Mouse (Mus musculus) macrophage (primary cell): ENCODE results near the gene Nrbp1. TPM values are rescaled to one million over a fixed set of nuclear protein-coding genes. Genes with fewer than 3 reads are reported as not detected.
A peak's percentile ranks its signal among the peaks of the same experiment; 100 is the strongest.
"Not testable (repeated sequence)": the region's sequence is repeated elsewhere in the genome, so short reads cannot be mapped to it uniquely, and the experiment has no call there.

Experiments used
- H3K27ac ChIP-seq: fragments of 350-480 bp; formaldehyde crosslinking; 2 replicates; pipeline ENCODE4 v1.9.0; 2021
- H3K36me3 ChIP-seq: fragments of 350-480 bp; formaldehyde crosslinking; 2 replicates; pipeline ENCODE4 v1.9.0; 2021; ENCODE audit errors: inconsistent target
- H3K4me3 ChIP-seq: fragments of 350-480 bp; formaldehyde crosslinking; 2 replicates; pipeline ENCODE4 v1.9.0; 2021; ENCODE audit errors: inconsistent target
- H3K79me2 ChIP-seq: fragments of 350-480 bp; formaldehyde crosslinking; 2 replicates; pipeline ENCODE4 v1.9.0; 2021; ENCODE audit errors: inconsistent target
- WGBS: methylation state at CpG from one replicate; pipeline ENCODE4 v1.1.7; 2026; ENCODE audit warnings: inconsistent platforms; ENCODE audit not compliant: missing documents; 5-methylcytosine and 5-hydroxymethylcytosine counted together
- polyA plus RNA-seq: library from polyadenylated mRNA; stranded (reverse); fragments of 250-400 nt; gene quantifications from 3 replicates; pipeline ENCODE4 v1.2.4, GENCODE M21; 2018; ENCODE audit warnings: inconsistent platforms

Nrbp1 gene
- polyA plus RNA-seq, 1 experiment from 2014 or later, result 96.8 TPM

- WGBS, result 92% methylated on average over 27 of the region's 27 CpGs
- Histone ChIP-seq H3K79me2 (peaks cover 57% of the 10 kb centered on the region), H3K4me3 (no peak overlapping the region), H3K27ac (0 out of 2 replicates have a peak overlapping the region, but pooled peaks have one; percentile 90), H3K36me3 (peaks cover 49% of the 10 kb centered on the region)
Observed at GRCm38 (mm10) chr5:31200327-31200768, 40.3 kb upstream of the Nrbp1 start.

- 5% methylated on average over 13 of the region's 13 CpGs for WGBS
- Histone ChIP-seq H3K79me2 (peaks cover 55% of the 10 kb centered on the region), H3K36me3 (peaks cover 55% of the 10 kb centered on the region), H3K27ac (peak overlapping the region; percentile 90), H3K4me3 (peak overlapping the region; percentile 89)
Observed at GRCm38 (mm10) chr5:31201042-31201741, 39.5 kb upstream of the Nrbp1 start.

GRCm38 (mm10) chr5:31201742-31202590 lies 38.7 kb upstream of the Nrbp1 start, which contains the start of gene Zfp513:
Zfp513 (minus strand) TSS chr5:31202303.
- peaks cover 47% of the 10 kb centered on the region for H3K79me2 ChIP-seq
- peaks cover 57% of the 10 kb centered on the region for H3K36me3 ChIP-seq
- H3K27ac ChIP-seq, result peak within 1 kb of the TSS; percentile 90
- WGBS, result under 1% methylated on average over 52 of the region's 53 CpGs
- H3K4me3 ChIP-seq, result peak within 1 kb of the TSS; percentile 89

DNA sequence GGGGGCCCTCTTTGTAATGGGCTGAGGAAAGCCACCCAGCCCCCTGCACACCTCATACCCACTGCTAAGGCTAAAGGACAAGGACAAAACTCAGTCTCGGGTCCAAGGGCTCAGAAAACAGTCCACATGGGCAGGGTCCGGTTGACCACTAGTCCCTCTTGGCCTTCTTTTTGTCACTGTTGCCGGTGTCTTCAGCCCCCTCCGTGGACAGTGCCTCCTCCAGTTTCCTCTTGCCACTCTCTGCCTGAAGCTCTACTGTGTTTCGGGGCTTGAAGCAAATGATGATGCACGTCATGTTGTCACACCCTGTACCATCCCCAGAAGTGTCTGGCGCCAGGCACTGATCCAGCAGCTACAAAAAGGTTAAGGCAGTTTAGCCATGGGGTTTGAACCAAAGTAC lies 37.7 kb upstream of the Nrbp1 start:
- Histone ChIP-seq H3K79me2 (peaks cover 38% of the 10 kb centered on the region), H3K36me3 (peaks cover 56% of the 10 kb centered on the region), H3K27ac (peak overlapping the region; percentile 77), H3K4me3 (peak overlapping the region; percentile 89)
- WGBS, result 95% methylated on average over 7 of the region's 7 CpGs

GRCm38 (mm10) chr5:31203866-31204265 lies 36.8 kb upstream of the Nrbp1 start:
- Histone ChIP-seq H3K27ac (no peak overlapping the region), H3K4me3 (no peak overlapping the region), H3K79me2 (peaks cover 40% of the 10 kb centered on the region), H3K36me3 (peaks cover 48% of the 10 kb centered on the region)
- WGBS, result 97% methylated on average over 2 of the region's 2 CpGs

DNA sequence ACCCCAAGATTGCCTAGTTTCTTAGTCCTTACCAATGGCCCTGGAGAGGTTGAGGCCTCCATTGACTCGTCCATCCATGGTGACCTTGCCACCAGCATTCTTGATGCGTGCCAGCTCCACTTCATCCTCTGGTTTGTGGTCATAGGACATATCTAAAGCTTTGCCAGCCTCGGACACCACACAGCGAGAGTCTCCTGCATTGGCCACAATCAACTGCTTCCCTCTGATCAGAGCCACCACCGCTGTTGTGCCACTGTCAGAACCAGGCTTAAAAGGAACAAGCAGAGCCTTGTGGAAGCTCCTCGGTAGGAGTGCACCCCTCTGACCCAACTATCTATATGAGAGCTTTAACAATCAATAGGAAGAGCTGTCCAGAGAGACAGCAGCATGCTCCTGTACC lies 36.2 kb upstream of the Nrbp1 start:
- peaks cover 40% of the 10 kb centered on the region for H3K79me2 ChIP-seq
- 98% methylated on average over 6 of the region's 6 CpGs for WGBS
- H3K36me3 ChIP-seq, result peaks cover 42% of the 10 kb centered on the region
- H3K4me3 ChIP-seq, result no peak overlapping the region
- H3K27ac ChIP-seq, result no peak overlapping the region

DNA sequence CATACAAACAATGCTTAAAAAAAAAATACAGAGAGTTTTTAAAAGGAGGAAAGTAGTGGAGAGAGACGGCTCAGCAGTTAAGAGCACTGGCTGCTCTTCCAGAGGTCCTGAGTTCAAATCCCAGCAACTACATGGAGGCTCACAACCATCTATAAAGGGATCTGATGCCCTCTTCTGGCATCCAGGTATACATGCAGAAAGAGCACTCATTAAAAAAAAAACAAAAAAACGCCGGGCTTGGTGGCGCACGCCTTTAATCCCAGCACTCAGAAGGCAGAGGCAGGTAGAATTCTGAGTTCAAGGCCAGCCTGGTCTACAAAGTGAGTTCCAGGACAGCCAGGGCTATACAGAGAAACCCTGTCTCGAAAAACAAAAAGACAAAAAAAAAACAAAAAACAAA lies 24.1 kb upstream of the Nrbp1 start:
- H3K4me3 ChIP-seq, H3K36me3 ChIP-seq, H3K27ac ChIP-seq: not testable (repeated sequence)
- H3K79me2 ChIP-seq, result peaks cover 83% of the 10 kb centered on the region
- WGBS, result 81% methylated on average over 5 of the region's 6 CpGs

GRCm38 (mm10) chr5:31218294-31218693 lies 22.4 kb upstream of the Nrbp1 start:
- no peaks in the 10 kb centered on the region for H3K36me3 ChIP-seq
- H3K79me2 ChIP-seq, result peaks cover 66% of the 10 kb centered on the region
- no peak overlapping the region for H3K27ac ChIP-seq
- no peak overlapping the region for H3K4me3 ChIP-seq
- WGBS, result 100% methylated on average over 1 of the region's 7 CpGs

DNA sequence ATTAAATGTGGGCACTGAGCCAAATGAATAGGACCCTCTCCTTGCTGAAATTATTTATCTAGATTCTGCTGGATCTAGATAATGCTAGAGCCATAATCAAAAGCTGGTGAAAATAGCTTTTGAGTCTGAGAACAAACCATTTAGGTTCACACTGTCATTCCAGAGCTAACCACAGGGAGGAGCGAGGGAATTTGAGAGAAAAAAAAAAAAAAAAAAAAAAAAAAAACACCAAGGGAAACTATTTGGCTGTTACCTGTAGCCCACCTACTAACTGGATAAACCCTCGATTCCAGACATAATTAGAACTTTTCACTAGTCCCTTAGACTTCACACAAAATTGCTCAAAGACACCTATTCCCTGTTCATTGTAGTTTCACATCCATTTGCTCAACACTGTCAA lies 21.6 kb upstream of the Nrbp1 start:
- peaks cover 58% of the 10 kb centered on the region for H3K79me2 ChIP-seq
- no peak overlapping the region for H3K27ac ChIP-seq
- no peaks in the 10 kb centered on the region for H3K36me3 ChIP-seq
- WGBS, result 7% methylated on average over 2 of the region's 2 CpGs
- H3K4me3 ChIP-seq, result peak overlapping the region; percentile 47

DNA sequence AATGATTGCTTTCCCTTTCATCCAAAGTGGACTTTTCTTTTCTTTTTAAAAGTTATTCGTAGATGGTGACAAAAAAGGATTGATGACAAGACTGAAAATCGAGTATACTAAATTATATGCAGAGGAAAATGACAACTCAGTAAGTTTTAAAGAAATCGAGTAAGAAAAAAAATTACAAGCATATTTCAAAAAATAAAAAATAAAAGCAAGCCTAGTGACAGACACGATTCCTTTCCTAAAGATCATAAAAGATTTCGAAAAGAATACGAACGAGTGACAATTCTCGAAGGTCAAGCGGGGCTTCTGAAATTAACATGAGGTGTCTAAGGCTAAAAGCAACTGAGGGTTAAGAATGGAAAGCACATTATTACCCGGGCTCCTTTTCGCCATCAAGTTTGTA lies 21.2 kb upstream of the Nrbp1 start:
- H3K27ac ChIP-seq, result peak overlapping the region; percentile 34; the same call in 1 of the 2 replicates
- WGBS, result 1% methylated on average over 10 of the region's 11 CpGs
- H3K4me3 ChIP-seq, result peak overlapping the region; percentile 47
- peaks cover 54% of the 10 kb centered on the region for H3K79me2 ChIP-seq
- no peaks in the 10 kb centered on the region for H3K36me3 ChIP-seq

GRCm38 (mm10) chr5:31219911-31220447 lies 20.7 kb upstream of the Nrbp1 start:
- WGBS, result 0% methylated on average over 36 of the region's 40 CpGs
- Histone ChIP-seq H3K36me3 (no peaks in the 10 kb centered on the region), H3K4me3 (peak overlapping the region; percentile 47), H3K79me2 (peaks cover 49% of the 10 kb centered on the region), H3K27ac (peak overlapping the region; percentile 34; the same call in 1 of the 2 replicates)

- H3K79me2 ChIP-seq, result peaks cover 42% of the 10 kb centered on the region
- WGBS, result under 1% methylated on average over 68 of the region's 70 CpGs
Observed at GRCm38 (mm10) chr5:31220448-31221303, 20.0 kb upstream of the Nrbp1 start, which contains the start of gene Ppm1g. Ppm1g (minus strand) TSS chr5:31220687.

DNA sequence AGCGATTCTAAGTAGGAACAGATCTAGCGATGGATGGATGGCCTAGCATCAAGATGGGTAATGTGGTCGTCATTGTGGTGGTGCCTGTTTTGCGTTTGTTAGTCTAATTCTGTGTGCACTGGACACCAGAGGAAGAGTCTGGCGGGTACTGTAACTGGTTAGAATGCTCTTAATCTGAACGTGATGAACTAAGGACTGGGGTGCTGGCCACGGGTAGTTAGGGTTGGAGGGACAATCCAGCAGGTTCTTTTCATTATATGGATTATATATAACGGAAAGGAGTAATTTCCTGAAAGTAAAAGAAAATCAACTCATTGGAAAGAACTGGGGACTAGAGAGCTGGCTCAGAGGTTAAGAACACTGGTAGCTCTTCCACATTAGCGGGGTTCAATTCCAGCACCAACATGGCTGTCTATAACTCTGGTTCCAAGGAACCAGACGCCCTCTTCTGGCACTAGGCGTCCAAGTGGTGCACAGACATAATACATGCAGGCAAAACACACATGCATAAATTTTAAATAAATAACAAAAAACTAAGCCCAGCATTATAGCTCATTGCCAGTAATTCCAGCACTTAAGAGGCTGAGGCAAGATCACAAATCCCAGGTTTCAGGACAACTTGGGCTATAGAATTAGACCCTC lies 19.2 kb upstream of the Nrbp1 start:
- 38% methylated on average over 11 of the region's 11 CpGs for WGBS
- Histone ChIP-seq H3K4me3 (peak overlapping the region; percentile 77), H3K36me3 (no peaks in the 10 kb centered on the region), H3K27ac (peak overlapping the region; percentile 83), H3K79me2 (peaks cover 35% of the 10 kb centered on the region)

More at GRCm38 (mm10) chr5:31220448-31221303, 20.0 kb upstream of the Nrbp1 start, which contains the start of gene Ppm1g:
- H3K4me3 ChIP-seq, result peak within 1 kb of the TSS; percentile 77
- H3K27ac ChIP-seq, result peak within 1 kb of the TSS; percentile 83
- no peaks in the 10 kb centered on the region for H3K36me3 ChIP-seq
